Mouse (Mus musculus): Measurements from ENCODE around the gene Mt2. TPM values are rescaled to one million over a fixed set of nuclear protein-coding genes. Genes with fewer than 3 reads are reported as not detected.

Mt2 gene
- polyA plus RNA-seq, 1 experiment from 2014 or later = 58.8 TPM

GRCm38 (mm10) chr8:94167244-94167643 is 5.2 kb upstream of the Mt2 start:
- WGBS = 2% methylated on average over 6 of the region's 6 CpGs
- ATAC-seq (replicated peaks; ENCODE audit: extremely low read depth, insufficient read depth, low FRiP score) = 0 out of 2 replicates have a peak, but pooled peaks have one; percentile 59
- peak overlapping the region; percentile 57 for H3K9ac ChIP-seq (ENCODE audit: low read length)
- peaks cover 13% of the 10 kb centered on the region for H3K4me1 ChIP-seq (ENCODE audit: control insufficient read depth, insufficient read depth, low read length)
- H3K36me3 ChIP-seq (ENCODE audit: control insufficient read depth, insufficient read depth) = no peaks in the 10 kb centered on the region
- H3K4me2 ChIP-seq (ENCODE audit: low read depth, low read length) = peak overlapping the region; percentile 55
- H3K4me3 ChIP-seq (ENCODE audit: low read length) = peak overlapping the region; percentile 23; the same call in 1 of the 2 replicates
- no peak overlapping the region for H3K27ac ChIP-seq (ENCODE audit: low read length)
- H3K27me3 ChIP-seq (ENCODE audit: control insufficient read depth, insufficient read depth, low read length) = peaks cover 16% of the 10 kb centered on the region
- H3K9me3 ChIP-seq (replicated peaks; ENCODE audit: control insufficient read depth, low read length) = no peaks in the 10 kb centered on the region

- no peaks in the 10 kb centered on the region for H3K9me3 ChIP-seq (replicated peaks; ENCODE audit: control insufficient read depth, low read length)
- H3K27me3 ChIP-seq (ENCODE audit: control insufficient read depth, insufficient read depth, low read length) = peaks cover 27% of the 10 kb centered on the region
- peaks cover 17% of the 10 kb centered on the region for H3K4me1 ChIP-seq (ENCODE audit: control insufficient read depth, insufficient read depth, low read length)
- no peak overlapping the region for H3K27ac ChIP-seq (ENCODE audit: low read length)
- no peak for ATAC-seq (replicated peaks; ENCODE audit: extremely low read depth, insufficient read depth, low FRiP score)
- WGBS = 85% methylated on average over 5 of the region's 5 CpGs
- no peak overlapping the region for H3K9ac ChIP-seq (ENCODE audit: low read length)
- H3K4me2 ChIP-seq (ENCODE audit: low read depth, low read length) = no peak overlapping the region
- H3K36me3 ChIP-seq (ENCODE audit: control insufficient read depth, insufficient read depth) = no peaks in the 10 kb centered on the region
- H3K4me3 ChIP-seq (ENCODE audit: low read length) = no peak overlapping the region
Measured at GRCm38 (mm10) chr8:94169547-94169946, 2.9 kb upstream of the Mt2 start.

- Histone ChIP-seq H3K9me3 (replicated peaks; ENCODE audit: control insufficient read depth, low read length) (no peaks in the 10 kb centered on the region), H3K36me3 (ENCODE audit: control insufficient read depth, insufficient read depth) (no peaks in the 10 kb centered on the region), H3K4me2 (ENCODE audit: low read depth, low read length) (peak overlapping the region; percentile 99), H3K4me3 (ENCODE audit: low read length) (peak overlapping the region; percentile 53), H3K27ac (ENCODE audit: low read length) (no peak overlapping the region), H3K27me3 (ENCODE audit: control insufficient read depth, insufficient read depth, low read length) (peaks cover 35% of the 10 kb centered on the region), H3K9ac (ENCODE audit: low read length) (peak overlapping the region; percentile 62; the same call in 1 of the 2 replicates), H3K4me1 (ENCODE audit: control insufficient read depth, insufficient read depth, low read length) (peaks cover 17% of the 10 kb centered on the region)
- WGBS = 30% methylated on average over 10 of the region's 10 CpGs
- ATAC-seq (replicated peaks; ENCODE audit: extremely low read depth, insufficient read depth, low FRiP score) = no peak
Measured at GRCm38 (mm10) chr8:94171321-94171755, 1.1 kb upstream of the Mt2 start.

GRCm38 (mm10) chr8:94172809-94173732 is 607 bp downstream of the Mt2 start:
- H3K27ac ChIP-seq (ENCODE audit: low read length) = peak overlapping the region; percentile 68
- H3K27me3 ChIP-seq (ENCODE audit: control insufficient read depth, insufficient read depth, low read length) = peaks cover 41% of the 10 kb centered on the region
- WGBS = 4% methylated on average over 39 of the region's 39 CpGs
- H3K4me1 ChIP-seq (ENCODE audit: control insufficient read depth, insufficient read depth, low read length) = peaks cover 15% of the 10 kb centered on the region
- peak overlapping the region; percentile 62 for H3K9ac ChIP-seq (ENCODE audit: low read length)
- ATAC-seq (replicated peaks; ENCODE audit: extremely low read depth, insufficient read depth, low FRiP score) = no peak
- no peaks in the 10 kb centered on the region for H3K9me3 ChIP-seq (replicated peaks; ENCODE audit: control insufficient read depth, low read length)
- H3K4me2 ChIP-seq (ENCODE audit: low read depth, low read length) = peak overlapping the region; percentile 99
- H3K4me3 ChIP-seq (ENCODE audit: low read length) = peak overlapping the region; percentile 53
- no peaks in the 10 kb centered on the region for H3K36me3 ChIP-seq (ENCODE audit: control insufficient read depth, insufficient read depth)

- peaks cover 41% of the 10 kb centered on the region for H3K27me3 ChIP-seq (ENCODE audit: control insufficient read depth, insufficient read depth, low read length)
- H3K4me3 ChIP-seq (ENCODE audit: low read length) = no peak overlapping the region; the same call in 1 of the 2 replicates
- H3K4me1 ChIP-seq (ENCODE audit: control insufficient read depth, insufficient read depth, low read length) = peaks cover 18% of the 10 kb centered on the region
- WGBS = 59% methylated on average over 11 of the region's 11 CpGs
- ATAC-seq (replicated peaks; ENCODE audit: extremely low read depth, insufficient read depth, low FRiP score) = no peak
- H3K9me3 ChIP-seq (replicated peaks; ENCODE audit: control insufficient read depth, low read length) = no peaks in the 10 kb centered on the region
- H3K9ac ChIP-seq (ENCODE audit: low read length) = no peak overlapping the region
- no peak overlapping the region for H3K27ac ChIP-seq (ENCODE audit: low read length)
- H3K4me2 ChIP-seq (ENCODE audit: low read depth, low read length) = peak overlapping the region; percentile 99
- no peaks in the 10 kb centered on the region for H3K36me3 ChIP-seq (ENCODE audit: control insufficient read depth, insufficient read depth)
Measured at GRCm38 (mm10) chr8:94173848-94174403, 1.5 kb downstream of the Mt2 start.

GRCm38 (mm10) chr8:94174619-94175213 is 2.3 kb downstream of the Mt2 start:
- WGBS = 43% methylated on average over 7 of the region's 7 CpGs
- H3K27ac ChIP-seq (ENCODE audit: low read length) = no peak overlapping the region
- no peak overlapping the region for H3K4me2 ChIP-seq (ENCODE audit: low read depth, low read length)
- H3K9me3 ChIP-seq (replicated peaks; ENCODE audit: control insufficient read depth, low read length) = no peaks in the 10 kb centered on the region
- H3K4me3 ChIP-seq (ENCODE audit: low read length) = no peak overlapping the region
- H3K27me3 ChIP-seq (ENCODE audit: control insufficient read depth, insufficient read depth, low read length) = peaks cover 41% of the 10 kb centered on the region
- peaks cover 20% of the 10 kb centered on the region for H3K4me1 ChIP-seq (ENCODE audit: control insufficient read depth, insufficient read depth, low read length)
- H3K36me3 ChIP-seq (ENCODE audit: control insufficient read depth, insufficient read depth) = no peaks in the 10 kb centered on the region
- no peak overlapping the region for H3K9ac ChIP-seq (ENCODE audit: low read length)
- no peak for ATAC-seq (replicated peaks; ENCODE audit: extremely low read depth, insufficient read depth, low FRiP score)

- no peak for ATAC-seq (replicated peaks; ENCODE audit: extremely low read depth, insufficient read depth, low FRiP score)
- H3K4me1 ChIP-seq (ENCODE audit: control insufficient read depth, insufficient read depth, low read length) = peaks cover 17% of the 10 kb centered on the region
- no peak overlapping the region; the same call in 1 of the 2 replicates for H3K4me2 ChIP-seq (ENCODE audit: low read depth, low read length)
- H3K27me3 ChIP-seq (ENCODE audit: control insufficient read depth, insufficient read depth, low read length) = peaks cover 23% of the 10 kb centered on the region
- no peaks in the 10 kb centered on the region for H3K9me3 ChIP-seq (replicated peaks; ENCODE audit: control insufficient read depth, low read length)
- H3K4me3 ChIP-seq (ENCODE audit: low read length) = no peak overlapping the region
- no peak overlapping the region for H3K9ac ChIP-seq (ENCODE audit: low read length)
- H3K36me3 ChIP-seq (ENCODE audit: control insufficient read depth, insufficient read depth) = no peaks in the 10 kb centered on the region
- 71% methylated on average over 7 of the region's 7 CpGs for WGBS
- H3K27ac ChIP-seq (ENCODE audit: low read length) = peak overlapping the region; percentile 95; the same call in 1 of the 2 replicates
Measured at GRCm38 (mm10) chr8:94177716-94178390, 5.4 kb downstream of the Mt2 start.

- H3K27me3 ChIP-seq (ENCODE audit: control insufficient read depth, insufficient read depth, low read length) = peaks cover 22% of the 10 kb centered on the region
Measured at GRCm38 (mm10) chr8:94178857-94179712, 6.6 kb downstream of the Mt2 start, which contains the start of gene Mt1. Mt1 (plus strand) TSS chr8:94179082.

More at GRCm38 (mm10) chr8:94178857-94179712, 6.6 kb downstream of the Mt2 start, which contains the start of gene Mt1:
- H3K36me3 ChIP-seq (ENCODE audit: control insufficient read depth, insufficient read depth) = no peaks in the 10 kb centered on the region
- H3K4me3 ChIP-seq (ENCODE audit: low read length) = peak within 1 kb of the TSS; percentile 72
- peak within 1 kb of the TSS; percentile 95 for H3K27ac ChIP-seq (ENCODE audit: low read length)
- H3K9ac ChIP-seq (ENCODE audit: low read length) = peak within 1 kb of the TSS; percentile 89
- H3K4me1 ChIP-seq (ENCODE audit: control insufficient read depth, insufficient read depth, low read length) = peaks cover 24% of the 10 kb centered on the region
- H3K9me3 ChIP-seq (replicated peaks; ENCODE audit: control insufficient read depth, low read length) = no peaks in the 10 kb centered on the region
- ATAC-seq (replicated peaks; ENCODE audit: extremely low read depth, insufficient read depth, low FRiP score) = peak; percentile 92
- under 1% methylated on average over 50 of the region's 50 CpGs for WGBS
- H3K4me2 ChIP-seq (ENCODE audit: low read depth, low read length) = peak within 1 kb of the TSS; percentile 80

Data from heart, embryonic 16.5 days (tissue).